Mouse (Mus musculus) megakaryocyte, embryonic 14.5 days (primary cell): ENCODE results near the gene Mafg. TPM values are rescaled to one million over a fixed set of nuclear protein-coding genes. Genes with fewer than 3 reads are reported as not detected.
A peak's percentile ranks its signal among the peaks of the same experiment; 100 is the strongest.

Source experiments
- H3K27me3 ChIP-seq: replicated peaks from 2 replicates; pipeline ENCODE3; 2012; ENCODE audit warnings: inconsistent platforms
- H3K36me3 ChIP-seq: replicated peaks from 2 replicates; pipeline ENCODE3; 2012; ENCODE audit warnings: low read length, inconsistent platforms, mixed read lengths
- H3K4me1 ChIP-seq: 2 replicates; pipeline ENCODE4 v1.6.1; 2012; ENCODE audit warnings: inconsistent platforms
- H3K4me3 ChIP-seq: replicated peaks from 2 replicates; pipeline ENCODE3; 2012; ENCODE audit warnings: moderate library complexity, mild to moderate bottlenecking, inconsistent platforms
- H3K9me3 ChIP-seq: 2 replicates; pipeline ENCODE4 v1.6.1; 2012; ENCODE audit warnings: inconsistent platforms
- FLI1 ChIP-seq: IDR thresholded peaks from 2 replicates; pipeline ENCODE4 v1.6.1; 2012; ENCODE audit warnings: low read length, inconsistent platforms, mixed read lengths
- GATA1 ChIP-seq: IDR thresholded peaks from 3 replicates; pipeline ENCODE4 v1.6.1; 2012; ENCODE audit warnings: mixed read lengths, low read length, inconsistent platforms, borderline replicate concordance
- polyA plus RNA-seq: library from polyadenylated mRNA; stranded (reverse); fragments of >175 nt; gene quantifications from 2 replicates; pipeline ENCODE4 v1.2.3, GENCODE M21; 2012; ENCODE audit warnings: low replicate concordance; ENCODE audit not compliant: insufficient read depth

Gene Mafg
- polyA plus RNA-seq, 1 experiment = 102 TPM

GRCm38 (mm10) chr11:120648001-120648476, 14.6 kb upstream of the Mafg start, which contains the start of gene Myadml2:
Gene Myadml2 (minus strand): TSS chr11:120648158.
- Histone ChIP-seq H3K27me3 (peaks cover 4% of the 10 kb centered on the region), H3K36me3 (no peaks in the 10 kb centered on the region), H3K4me3 (peak within 1 kb of the TSS; percentile 89), H3K4me1 (peaks cover 35% of the 10 kb centered on the region), H3K9me3 (no peaks in the 10 kb centered on the region)
- TF ChIP-seq GATA1 (no peak), FLI1 (no peak)

- H3K9me3 ChIP-seq = no peaks in the 10 kb centered on the region
- no peak for TF ChIP-seq FLI1
- TF ChIP-seq GATA1 = no peak
- H3K4me1 ChIP-seq = peaks cover 43% of the 10 kb centered on the region
- H3K27me3 ChIP-seq = peaks cover 4% of the 10 kb centered on the region
- H3K36me3 ChIP-seq = no peaks in the 10 kb centered on the region
- H3K4me3 ChIP-seq = peak overlapping the region; percentile 89
These were observed 13.8 kb upstream of the Mafg start for GRCm38 (mm10) chr11:120647047-120647830.

GRCm38 (mm10) chr11:120643601-120643987, 10.2 kb upstream of the Mafg start, which contains the start of gene Pycr1:
Gene Pycr1 (minus strand): TSS chr11:120643769.
- peaks cover 10% of the 10 kb centered on the region for H3K27me3 ChIP-seq
- H3K36me3 ChIP-seq = peaks cover 19% of the 10 kb centered on the region
- peaks cover 54% of the 10 kb centered on the region for H3K4me1 ChIP-seq
- TF ChIP-seq GATA1 (no peak), FLI1 (no peak)
- peak within 1 kb of the TSS; percentile 93 for H3K4me3 ChIP-seq
- H3K9me3 ChIP-seq = no peaks in the 10 kb centered on the region

DNA sequence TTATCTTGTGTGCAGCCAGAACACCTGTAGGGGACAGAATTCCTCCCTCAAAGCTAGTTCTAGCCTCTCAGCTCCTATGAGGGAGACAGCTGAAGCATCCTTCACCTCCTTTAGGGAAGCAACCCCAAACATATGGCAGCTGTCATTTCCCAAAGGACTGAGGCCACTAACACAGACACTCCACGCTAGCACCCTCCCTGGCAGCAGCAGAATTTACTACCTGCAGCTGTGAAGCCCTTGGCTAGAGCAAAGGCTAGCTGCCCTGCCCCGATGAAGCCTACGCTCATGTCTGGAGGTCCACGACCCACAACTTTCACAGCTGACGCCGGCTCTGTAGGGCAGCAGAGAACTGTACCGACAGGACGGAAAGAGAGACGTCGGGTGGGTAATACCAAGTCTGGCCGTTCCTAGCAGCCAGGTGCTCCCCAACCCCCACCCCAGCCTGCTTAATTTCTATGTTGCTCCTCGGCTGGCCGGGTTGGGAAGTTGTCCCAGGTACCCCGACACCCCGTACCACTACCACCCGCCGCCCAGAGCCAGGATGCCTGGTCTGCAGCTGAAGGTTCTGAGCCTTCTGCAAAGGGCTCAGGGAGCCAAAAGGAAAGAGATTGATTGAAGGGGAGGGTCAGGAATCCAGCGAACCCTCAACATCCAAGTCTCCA, 9.7 kb upstream of the Mafg start:
- TF ChIP-seq FLI1 = no peak
- TF ChIP-seq GATA1 = no peak
- H3K27me3 ChIP-seq = peaks cover 10% of the 10 kb centered on the region

GRCm38 (mm10) chr11:120641869-120642268, 8.5 kb upstream of the Mafg start:
- no peak for TF ChIP-seq GATA1
- no peak for TF ChIP-seq FLI1
- peaks cover 47% of the 10 kb centered on the region for H3K4me1 ChIP-seq
- peak overlapping the region; percentile 51 for H3K4me3 ChIP-seq
- no peaks in the 10 kb centered on the region for H3K9me3 ChIP-seq
- peaks cover 27% of the 10 kb centered on the region for H3K36me3 ChIP-seq
- H3K27me3 ChIP-seq = peaks cover 8% of the 10 kb centered on the region

More for the DNA sequence above, 9.7 kb upstream of the Mafg start:
- Histone ChIP-seq H3K4me3 (peak overlapping the region; percentile 93), H3K9me3 (no peaks in the 10 kb centered on the region), H3K36me3 (peaks cover 19% of the 10 kb centered on the region), H3K4me1 (peaks cover 51% of the 10 kb centered on the region)

DNA sequence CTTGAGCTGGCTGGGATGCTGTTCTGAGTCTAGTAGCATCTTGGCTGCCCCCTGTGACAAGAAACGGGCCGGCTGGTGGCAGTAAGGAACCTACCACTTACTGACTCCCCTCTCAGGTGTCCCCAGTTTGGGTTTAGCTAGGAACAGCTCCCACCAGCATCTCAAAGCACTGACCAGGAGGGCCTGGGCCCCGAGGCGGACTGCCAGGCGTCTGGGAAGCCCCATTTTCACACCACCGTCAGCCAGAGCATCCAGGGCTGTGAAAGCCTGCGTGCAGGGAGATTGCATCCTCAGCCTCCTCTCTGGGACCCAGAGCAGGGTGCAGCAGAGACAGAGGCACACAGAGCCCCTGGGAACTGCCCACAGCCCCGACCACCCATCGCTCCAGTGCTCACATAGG, 7.9 kb upstream of the Mafg start:
- no peaks in the 10 kb centered on the region for H3K9me3 ChIP-seq

DNA sequence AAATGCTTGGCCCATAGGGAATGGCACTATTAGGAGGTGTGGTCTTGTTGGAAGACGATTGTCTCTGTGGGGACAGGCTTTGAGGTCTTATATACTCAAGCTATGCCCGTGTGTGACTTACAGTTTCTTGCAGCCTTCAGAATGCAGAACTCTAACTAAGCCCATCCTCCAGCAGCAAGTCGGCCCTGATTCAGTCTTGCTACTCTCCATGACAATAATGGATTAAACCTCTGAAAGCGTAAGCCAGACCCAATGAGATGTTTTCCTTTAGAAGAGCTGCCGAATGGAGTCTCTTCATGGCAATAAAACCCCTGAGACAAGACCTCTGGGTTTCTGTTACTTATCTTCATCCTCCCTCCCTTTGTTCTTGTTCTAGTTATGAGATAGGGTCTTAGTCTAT, 1.4 kb upstream of the Mafg start:
- no peak overlapping the region for H3K4me3 ChIP-seq
- H3K27me3 ChIP-seq = no peaks in the 10 kb centered on the region
- H3K36me3 ChIP-seq = peaks cover 21% of the 10 kb centered on the region
- peaks cover 58% of the 10 kb centered on the region for H3K4me1 ChIP-seq
- TF ChIP-seq FLI1 (no peak), GATA1 (no peak)
- H3K9me3 ChIP-seq = no peaks in the 10 kb centered on the region

More for the DNA sequence above, 7.9 kb upstream of the Mafg start:
- Histone ChIP-seq H3K36me3 (peaks cover 28% of the 10 kb centered on the region), H3K4me3 (peak overlapping the region; percentile 5), H3K27me3 (peaks cover 6% of the 10 kb centered on the region), H3K4me1 (peaks cover 47% of the 10 kb centered on the region)
- no peak for TF ChIP-seq GATA1
- no peak for TF ChIP-seq FLI1

GRCm38 (mm10) chr11:120632559-120633519, 561 bp downstream of the Mafg start:
- no peaks in the 10 kb centered on the region for H3K9me3 ChIP-seq
- peaks cover 26% of the 10 kb centered on the region for H3K36me3 ChIP-seq
- TF ChIP-seq FLI1 (no peak), GATA1 (no peak)
- H3K4me3 ChIP-seq = peak overlapping the region; percentile 93
- H3K27me3 ChIP-seq = no peaks in the 10 kb centered on the region
- peaks cover 76% of the 10 kb centered on the region for H3K4me1 ChIP-seq
